8 mouse cellular contexts compared by ENCODE assay signal in the genomic region with DNA sequence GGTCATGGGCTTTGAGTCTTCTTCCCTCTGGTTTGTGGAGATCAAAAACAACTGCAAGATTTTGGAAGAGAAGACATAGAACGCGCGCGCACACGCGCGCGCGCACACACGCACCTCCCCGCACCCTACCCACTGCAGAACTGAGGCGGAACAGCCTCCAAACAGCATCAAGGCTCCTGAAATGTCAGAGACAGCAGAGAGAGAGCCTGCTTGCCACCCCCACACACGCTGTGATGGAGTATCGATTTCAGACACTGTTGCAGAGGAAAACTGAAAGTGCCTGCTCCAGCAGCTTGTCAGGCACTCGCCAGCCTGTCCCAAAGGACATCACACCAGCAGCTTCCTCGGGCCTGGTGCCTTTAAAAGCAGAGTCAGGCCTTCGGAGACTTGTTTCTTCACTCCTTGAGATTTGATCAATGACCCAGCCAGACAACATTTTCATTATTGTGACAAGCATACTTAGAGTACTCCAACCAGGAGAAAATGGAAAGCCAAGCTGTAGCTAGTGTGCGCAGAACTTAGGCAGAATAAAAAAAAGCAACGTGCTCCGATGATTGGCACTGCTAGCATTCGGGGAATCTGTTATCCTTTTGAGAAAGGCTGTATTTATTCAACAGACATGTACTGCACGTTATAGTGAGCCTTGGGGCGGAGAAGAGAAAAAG.
DNase-seq lines count a peak whose midpoint lies in the region; ATAC-seq and TF ChIP-seq lines count a peak whose summit lies in the region.

No protein-coding gene starts in this region.

- no peaks in the 10 kb centered on the region for H3K9me3 ChIP-seq in kidney, postnatal 0 days (replicated peaks; ENCODE audit: low read length)
- H3K9me3 ChIP-seq in embryonic facial prominence, embryonic 10.5 days = no peaks in the 10 kb centered on the region

- H3K9ac ChIP-seq in kidney, postnatal 0 days (ENCODE audit: low read depth, low read length) = no peak overlapping the region

- no peak overlapping the region for H3K27ac ChIP-seq in kidney, postnatal 0 days
- H3K27ac ChIP-seq in embryonic facial prominence, embryonic 10.5 days (replicated peaks) = no peak overlapping the region; the same call in 1 of the 2 replicates

- no peak for TF ChIP-seq CTCF in kidney, postnatal 0 days (IDR thresholded peaks at IDR 0.05; ENCODE audit: low read depth)

- H3K4me2 ChIP-seq in kidney, postnatal 0 days (ENCODE audit: low read length) = peak overlapping the region; percentile 53

- no peaks in the 10 kb centered on the region for H3K27me3 ChIP-seq in kidney, postnatal 0 days (ENCODE audit: insufficient read depth, low read length)
- H3K27me3 ChIP-seq in embryonic facial prominence, embryonic 10.5 days (replicated peaks; ENCODE audit: low read depth, poor library complexity, severe bottlenecking) = no peaks in the 10 kb centered on the region

- 47% methylated on average over 23 of the region's 23 CpGs for WGBS in kidney, postnatal 0 days
- 74% methylated on average over 23 of the region's 23 CpGs for WGBS in embryonic facial prominence, embryonic 10.5 days

- DNase-seq in kidney, postnatal 0 days (ENCODE audit: low spot score) = peak; percentile 70
- no peak for DNase-seq in kidney, postnatal 14 days
- DNase-seq in embryonic facial prominence, embryonic 10.5 days (ENCODE audit: low spot score) = peak; percentile 31
- DNase-seq in layer of hippocampus, adult 18-20 months (ENCODE audit: low spot score in 2 of 2) = peak; percentile 73 to 84
- DNase-seq in right cerebral cortex, postnatal 10 days (ENCODE audit: low spot score in 2 of 2) = peak; percentile 46 to 61
- no peak for DNase-seq in cerebellum, postnatal 25 days
- DNase-seq in adrenal gland, postnatal 4 days (ENCODE audit: low spot score in 2 of 2) = no peak

- peak overlapping the region; percentile 14; the same call in 1 of the 2 replicates for H3K4me3 ChIP-seq in kidney, postnatal 0 days (replicated peaks; ENCODE audit: low read depth, low read length)
- H3K4me3 ChIP-seq in embryonic facial prominence, embryonic 10.5 days = no peak overlapping the region

- peak; percentile 57; the same call in 1 of the 2 replicates for ATAC-seq in kidney, postnatal 0 days (replicated peaks; ENCODE audit: low FRiP score, low read depth)
- no peak for ATAC-seq in monocyte, adult 5-6 weeks (replicated peaks; ENCODE audit: insufficient number of reproducible peaks, low FRiP score, low TSS enrichment, poor library complexity, severe bottlenecking)

- no peaks in the 10 kb centered on the region for H3K4me1 ChIP-seq in kidney, postnatal 0 days (replicated peaks; ENCODE audit: insufficient read depth, low read length)
- peaks cover 13% of the 10 kb centered on the region for H3K4me1 ChIP-seq in embryonic facial prominence, embryonic 10.5 days

- no peaks in the 10 kb centered on the region for H3K36me3 ChIP-seq in kidney, postnatal 0 days (ENCODE audit: insufficient read depth, low read length)
- H3K36me3 ChIP-seq in embryonic facial prominence, embryonic 10.5 days (replicated peaks) = no peaks in the 10 kb centered on the region

Comparison
In these comparisons a context has a peak if more than half of its experiments do, and no peak if none do; other contexts are left out.
1. DNase-seq: peak in kidney, postnatal 0 days (single experiment), embryonic facial prominence, embryonic 10.5 days (single experiment), layer of hippocampus, adult 18-20 months (2 of 2) and right cerebral cortex, postnatal 10 days (2 of 2); none in kidney, postnatal 14 days (single experiment), cerebellum, postnatal 25 days (0 of 2) and adrenal gland, postnatal 4 days (0 of 2).